Mouse (Mus musculus): ENCODE measurements at regions not wholly inside any gene's neighbourhood (a gene's known extent, or its start where the extent isn't known, plus 50 kb on each side); places are given as distances from the start of the nearest gene placed in this dataset.

- Histone ChIP-seq H3K27me3 (ENCODE audit: control insufficient read depth, insufficient read depth, low read length) (no peaks in the 10 kb centered on the region), H3K4me3 (ENCODE audit: low read depth, low read length) (no peak overlapping the region), H3K9ac (replicated peaks; ENCODE audit: low read depth, low read length) (no peak overlapping the region), H3K9me3 (ENCODE audit: control insufficient read depth, low read depth, low read length) (no peaks in the 10 kb centered on the region), H3K4me1 (ENCODE audit: control insufficient read depth, insufficient read depth, low read length) (peaks cover 9% of the 10 kb centered on the region; the same call in 1 of the 2 replicates), H3K27ac (ENCODE audit: low read length) (peak overlapping the region; percentile 23; the same call in 1 of the 2 replicates), H3K36me3 (ENCODE audit: control insufficient read depth, insufficient read depth, low read length) (no peaks in the 10 kb centered on the region), H3K4me2 (replicated peaks; ENCODE audit: low read depth, low read length) (peak overlapping the region; percentile 15)
- WGBS, result 28% methylated on average over 9 of the region's 9 CpGs
- ATAC-seq (ENCODE audit: insufficient number of reproducible peaks, insufficient read depth, low FRiP score, low read depth), result no peak
Observed at GRCm38 (mm10) chr11:113087084-113087483, 305.1 kb downstream of the Sox9 start.

GRCm38 (mm10) chr11:113089637-113090351 lies 307.8 kb downstream of the Sox9 start:
- WGBS, result 77% methylated on average over 11 of the region's 11 CpGs
- Histone ChIP-seq H3K27me3 (ENCODE audit: control insufficient read depth, insufficient read depth, low read length) (no peaks in the 10 kb centered on the region), H3K4me3 (ENCODE audit: low read depth, low read length) (no peak overlapping the region), H3K9ac (replicated peaks; ENCODE audit: low read depth, low read length) (no peak overlapping the region), H3K4me2 (replicated peaks; ENCODE audit: low read depth, low read length) (no peak overlapping the region), H3K27ac (ENCODE audit: low read length) (no peak overlapping the region), H3K36me3 (ENCODE audit: control insufficient read depth, insufficient read depth, low read length) (no peaks in the 10 kb centered on the region), H3K4me1 (ENCODE audit: control insufficient read depth, insufficient read depth, low read length) (peaks cover 9% of the 10 kb centered on the region; the same call in 1 of the 2 replicates), H3K9me3 (ENCODE audit: control insufficient read depth, low read depth, low read length) (no peaks in the 10 kb centered on the region)
- no peak for ATAC-seq (ENCODE audit: insufficient number of reproducible peaks, insufficient read depth, low FRiP score, low read depth)

GRCm38 (mm10) chr11:113091901-113092568 lies 310.0 kb downstream of the Sox9 start:
- Histone ChIP-seq H3K9me3 (ENCODE audit: control insufficient read depth, low read depth, low read length) (no peaks in the 10 kb centered on the region), H3K27me3 (ENCODE audit: control insufficient read depth, insufficient read depth, low read length) (no peaks in the 10 kb centered on the region), H3K36me3 (ENCODE audit: control insufficient read depth, insufficient read depth, low read length) (no peaks in the 10 kb centered on the region), H3K4me1 (ENCODE audit: control insufficient read depth, insufficient read depth, low read length) (peaks cover 19% of the 10 kb centered on the region; the same call in 1 of the 2 replicates), H3K27ac (ENCODE audit: low read length) (no peak overlapping the region), H3K4me3 (ENCODE audit: low read depth, low read length) (no peak overlapping the region), H3K9ac (replicated peaks; ENCODE audit: low read depth, low read length) (no peak overlapping the region), H3K4me2 (replicated peaks; ENCODE audit: low read depth, low read length) (no peak overlapping the region)
- ATAC-seq (ENCODE audit: insufficient number of reproducible peaks, insufficient read depth, low FRiP score, low read depth), result no peak
- WGBS, result 71% methylated on average over 8 of the region's 8 CpGs

GRCm38 (mm10) chr11:113093895-113094445 lies 311.9 kb downstream of the Sox9 start:
- Histone ChIP-seq H3K9ac (replicated peaks; ENCODE audit: low read depth, low read length) (no peak overlapping the region), H3K4me1 (ENCODE audit: control insufficient read depth, insufficient read depth, low read length) (peaks cover 19% of the 10 kb centered on the region; the same call in 1 of the 2 replicates), H3K9me3 (ENCODE audit: control insufficient read depth, low read depth, low read length) (no peaks in the 10 kb centered on the region), H3K27me3 (ENCODE audit: control insufficient read depth, insufficient read depth, low read length) (no peaks in the 10 kb centered on the region), H3K27ac (ENCODE audit: low read length) (no peak overlapping the region), H3K4me3 (ENCODE audit: low read depth, low read length) (no peak overlapping the region), H3K36me3 (ENCODE audit: control insufficient read depth, insufficient read depth, low read length) (no peaks in the 10 kb centered on the region), H3K4me2 (replicated peaks; ENCODE audit: low read depth, low read length) (no peak overlapping the region)
- no peak for ATAC-seq (ENCODE audit: insufficient number of reproducible peaks, insufficient read depth, low FRiP score, low read depth)
- 71% methylated on average over 13 of the region's 13 CpGs for WGBS

- Histone ChIP-seq H3K4me2 (replicated peaks; ENCODE audit: low read depth, low read length) (no peak overlapping the region), H3K36me3 (ENCODE audit: control insufficient read depth, insufficient read depth, low read length) (no peaks in the 10 kb centered on the region), H3K27ac (ENCODE audit: low read length) (no peak overlapping the region), H3K4me1 (ENCODE audit: control insufficient read depth, insufficient read depth, low read length) (peaks cover 19% of the 10 kb centered on the region; the same call in 1 of the 2 replicates), H3K9ac (replicated peaks; ENCODE audit: low read depth, low read length) (no peak overlapping the region), H3K4me3 (ENCODE audit: low read depth, low read length) (no peak overlapping the region), H3K27me3 (ENCODE audit: control insufficient read depth, insufficient read depth, low read length) (no peaks in the 10 kb centered on the region), H3K9me3 (ENCODE audit: control insufficient read depth, low read depth, low read length) (no peaks in the 10 kb centered on the region)
- WGBS, result 57% methylated on average over 8 of the region's 8 CpGs
- ATAC-seq (ENCODE audit: insufficient number of reproducible peaks, insufficient read depth, low FRiP score, low read depth), result no peak
Observed at GRCm38 (mm10) chr11:113095625-113096024, 313.6 kb downstream of the Sox9 start.

GRCm38 (mm10) chr11:113096209-113096608 lies 314.2 kb downstream of the Sox9 start:
- H3K4me3 ChIP-seq (ENCODE audit: low read depth, low read length), result no peak overlapping the region
- no peak overlapping the region for H3K27ac ChIP-seq (ENCODE audit: low read length)
- no peak overlapping the region for H3K4me2 ChIP-seq (replicated peaks; ENCODE audit: low read depth, low read length)
- H3K9ac ChIP-seq (replicated peaks; ENCODE audit: low read depth, low read length), result no peak overlapping the region
- no peak for ATAC-seq (ENCODE audit: insufficient number of reproducible peaks, insufficient read depth, low FRiP score, low read depth)
- WGBS, result 38% methylated on average over 8 of the region's 8 CpGs
- no peaks in the 10 kb centered on the region for H3K27me3 ChIP-seq (ENCODE audit: control insufficient read depth, insufficient read depth, low read length)
- no peaks in the 10 kb centered on the region for H3K9me3 ChIP-seq (ENCODE audit: control insufficient read depth, low read depth, low read length)
- peaks cover 23% of the 10 kb centered on the region; the same call in 1 of the 2 replicates for H3K4me1 ChIP-seq (ENCODE audit: control insufficient read depth, insufficient read depth, low read length)
- no peaks in the 10 kb centered on the region for H3K36me3 ChIP-seq (ENCODE audit: control insufficient read depth, insufficient read depth, low read length)

- peaks cover 29% of the 10 kb centered on the region; the same call in 1 of the 2 replicates for H3K4me1 ChIP-seq (ENCODE audit: control insufficient read depth, insufficient read depth, low read length)
- H3K36me3 ChIP-seq (ENCODE audit: control insufficient read depth, insufficient read depth, low read length), result no peaks in the 10 kb centered on the region
- no peak for ATAC-seq (ENCODE audit: insufficient number of reproducible peaks, insufficient read depth, low FRiP score, low read depth)
- H3K4me3 ChIP-seq (ENCODE audit: low read depth, low read length), result no peak overlapping the region
- no peak overlapping the region for H3K4me2 ChIP-seq (replicated peaks; ENCODE audit: low read depth, low read length)
- no peaks in the 10 kb centered on the region for H3K27me3 ChIP-seq (ENCODE audit: control insufficient read depth, insufficient read depth, low read length)
- no peaks in the 10 kb centered on the region for H3K9me3 ChIP-seq (ENCODE audit: control insufficient read depth, low read depth, low read length)
- WGBS, result 93% methylated on average over 2 of the region's 2 CpGs
- no peak overlapping the region for H3K27ac ChIP-seq (ENCODE audit: low read length)
- no peak overlapping the region for H3K9ac ChIP-seq (replicated peaks; ENCODE audit: low read depth, low read length)
Observed at GRCm38 (mm10) chr11:113098360-113098759, 316.3 kb downstream of the Sox9 start.

DNA sequence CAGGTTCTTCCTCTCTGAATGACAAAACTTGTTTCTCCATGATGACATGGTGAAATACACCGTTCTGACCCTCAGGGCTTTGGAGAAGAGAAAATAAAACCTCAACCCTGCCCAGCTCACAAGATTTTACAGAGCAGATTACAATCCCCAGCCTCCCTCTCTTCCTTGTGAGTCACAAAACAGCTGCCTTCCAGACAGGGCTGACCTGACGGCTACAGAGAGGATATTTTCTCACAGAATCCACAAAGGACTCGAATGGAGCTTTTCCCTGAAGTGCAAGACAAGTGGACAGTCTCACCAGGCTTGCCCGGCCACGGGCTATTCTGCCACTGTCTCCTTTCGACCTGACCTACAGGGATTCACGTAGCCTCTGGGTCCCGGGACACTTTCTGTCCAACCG lies 318.8 kb downstream of the Sox9 start:
- Histone ChIP-seq H3K36me3 (ENCODE audit: control insufficient read depth, insufficient read depth, low read length) (no peaks in the 10 kb centered on the region), H3K9ac (replicated peaks; ENCODE audit: low read depth, low read length) (no peak overlapping the region), H3K4me1 (ENCODE audit: control insufficient read depth, insufficient read depth, low read length) (peaks cover 17% of the 10 kb centered on the region; the same call in 1 of the 2 replicates), H3K4me3 (ENCODE audit: low read depth, low read length) (no peak overlapping the region), H3K27ac (ENCODE audit: low read length) (peak overlapping the region; percentile 58; the same call in 1 of the 2 replicates), H3K27me3 (ENCODE audit: control insufficient read depth, insufficient read depth, low read length) (no peaks in the 10 kb centered on the region), H3K4me2 (replicated peaks; ENCODE audit: low read depth, low read length) (no peak overlapping the region), H3K9me3 (ENCODE audit: control insufficient read depth, low read depth, low read length) (no peaks in the 10 kb centered on the region)
- 48% methylated on average over 9 of the region's 9 CpGs for WGBS
- ATAC-seq (ENCODE audit: insufficient number of reproducible peaks, insufficient read depth, low FRiP score, low read depth), result no peak
